Mouse (Mus musculus) frontal cortex, postnatal 10 days (tissue): ENCODE measurements at regions not wholly inside any gene's neighbourhood (a gene's known extent, or its start where the extent isn't known, plus 50 kb on each side); places are given as distances from the start of the nearest gene placed in this dataset.

Experiments
- DNase-seq, 2 experiments: peaks; one replicate each; pipeline ENCODE4 v3.0.0; 2022; ENCODE audit warnings: low spot score in 2 of 2, mixed read lengths in 1 of 2

DNA sequence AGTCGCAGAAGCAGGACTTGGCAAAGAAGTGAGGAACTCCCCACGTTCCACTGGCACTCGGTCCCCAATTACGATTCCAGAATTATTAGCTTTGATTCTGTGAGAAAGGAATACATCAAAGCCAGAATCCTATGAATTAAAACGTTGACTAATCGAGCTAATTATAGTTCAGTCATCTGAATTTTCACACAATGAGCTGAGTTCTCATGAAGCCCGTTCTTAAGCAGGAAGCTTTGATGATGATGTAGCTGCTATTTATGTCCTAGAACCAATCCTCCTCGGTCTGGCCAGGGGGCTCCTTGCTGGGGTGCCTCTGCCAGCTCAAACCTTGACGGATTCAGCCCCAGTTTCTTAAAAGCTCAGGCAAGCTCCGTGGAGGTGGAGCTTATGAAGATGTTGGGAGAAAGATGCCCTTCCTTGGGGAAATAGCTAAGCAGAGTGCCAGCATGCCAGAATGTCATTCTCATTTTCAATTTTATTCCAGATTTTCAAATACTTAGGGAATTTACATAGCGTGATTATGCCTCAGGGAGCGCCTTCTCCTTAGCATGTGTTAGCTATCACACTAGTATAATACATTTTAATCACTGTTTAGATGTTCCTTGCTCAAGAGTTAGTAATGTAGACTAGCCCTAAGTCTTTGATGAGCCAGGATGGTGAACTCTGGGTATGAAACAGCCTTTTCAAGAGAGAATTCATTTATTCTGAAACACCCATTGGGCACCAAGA is 65.5 kb upstream of the Ppm1b start:
- no peak for DNase-seq

DNA sequence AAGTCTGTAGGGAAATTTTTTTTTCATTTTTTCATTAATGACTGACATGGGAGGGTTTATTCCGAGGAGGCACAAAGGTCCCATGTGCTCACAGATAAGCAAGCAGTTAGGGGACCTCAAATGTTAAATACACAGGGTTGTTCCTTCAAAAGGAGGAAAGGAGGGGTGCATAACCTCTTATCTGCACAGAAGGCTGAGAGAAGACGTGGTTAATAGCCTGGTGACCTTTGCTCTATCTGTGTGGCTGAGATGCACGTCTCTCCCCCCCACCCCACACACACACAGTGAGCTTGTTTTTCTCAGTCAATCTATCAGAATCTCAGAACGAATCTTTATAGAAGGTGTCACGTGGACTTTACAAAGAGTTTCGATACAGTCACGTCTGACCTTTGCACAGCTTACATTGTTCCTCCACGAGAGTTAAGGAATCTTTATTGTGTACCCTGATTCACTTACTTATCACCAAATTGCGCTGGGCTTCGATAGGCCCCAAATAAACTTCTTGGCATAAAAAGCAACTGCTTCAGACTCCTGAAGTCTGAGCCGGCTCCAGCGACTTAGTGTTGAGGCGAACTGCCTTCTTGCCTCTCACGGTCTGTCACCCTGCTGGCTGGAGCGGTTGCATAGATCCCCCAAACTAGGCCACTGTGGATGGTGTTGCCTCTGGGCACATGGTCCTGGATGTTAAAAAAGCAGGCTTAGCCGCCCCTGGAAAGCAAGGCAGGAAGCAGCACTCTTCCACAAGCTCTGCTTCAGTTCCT is 63.1 kb upstream of the Ppm1b start:
- DNase-seq = no peak

DNA sequence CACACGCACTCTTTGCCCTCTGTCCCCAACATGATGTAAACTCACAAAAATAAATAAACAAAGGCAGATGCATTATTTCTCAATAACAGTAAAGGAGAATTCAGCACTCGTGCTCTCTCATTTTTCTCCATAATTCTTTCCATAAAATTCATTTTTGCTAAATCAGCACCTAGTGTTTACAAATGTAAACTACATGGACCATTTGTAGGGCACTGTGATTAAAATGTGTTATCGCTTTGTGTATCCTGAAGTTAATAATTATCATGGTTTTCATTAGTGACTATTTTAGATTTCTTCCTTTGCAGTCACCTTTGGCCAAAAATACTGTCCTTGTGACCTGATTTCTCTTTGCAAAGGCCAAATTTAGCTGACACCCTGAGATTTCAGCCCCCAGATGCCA is 61.0 kb upstream of the Ppm1b start:
- no peak for DNase-seq

DNA sequence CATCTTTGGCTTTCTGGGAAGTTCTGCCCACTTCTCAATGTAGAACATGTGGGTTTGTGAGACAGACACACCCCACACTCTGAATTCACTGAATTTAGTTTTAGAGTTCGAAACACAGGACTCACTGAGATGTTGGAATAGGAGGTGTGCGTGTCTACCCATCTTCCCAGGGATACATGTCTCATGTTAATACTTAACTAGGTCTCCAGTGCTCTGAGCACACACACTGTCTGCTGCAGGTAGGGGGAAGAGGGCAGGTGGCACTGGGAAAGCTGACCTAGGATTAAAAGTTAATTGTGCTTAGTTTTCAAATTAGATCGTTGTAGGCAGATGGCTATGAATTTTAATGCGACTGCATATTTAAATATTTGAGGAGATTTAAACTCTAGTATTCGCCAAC is 60.0 kb upstream of the Ppm1b start:
- DNase-seq = no peak

DNA sequence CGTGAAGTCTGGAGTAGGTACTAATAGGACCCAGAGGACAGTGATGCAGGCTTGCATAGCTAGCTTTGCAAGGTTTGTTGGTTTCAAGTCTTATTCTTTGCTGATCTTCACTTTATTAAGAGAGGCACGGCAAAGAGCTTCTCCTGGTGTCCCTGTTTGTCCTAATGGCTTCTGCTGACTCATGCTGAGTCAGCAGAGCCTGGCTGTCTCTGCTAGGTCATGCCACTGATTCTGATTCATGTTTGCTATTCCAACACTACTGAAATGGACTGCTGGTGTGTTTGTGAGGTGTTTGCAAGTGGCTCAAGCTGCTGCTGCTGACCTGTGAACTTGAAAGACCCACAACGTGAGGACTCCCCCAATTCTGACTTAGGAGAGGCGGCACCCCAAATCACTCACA is 58.1 kb upstream of the Ppm1b start:
- DNase-seq = no peak

DNA sequence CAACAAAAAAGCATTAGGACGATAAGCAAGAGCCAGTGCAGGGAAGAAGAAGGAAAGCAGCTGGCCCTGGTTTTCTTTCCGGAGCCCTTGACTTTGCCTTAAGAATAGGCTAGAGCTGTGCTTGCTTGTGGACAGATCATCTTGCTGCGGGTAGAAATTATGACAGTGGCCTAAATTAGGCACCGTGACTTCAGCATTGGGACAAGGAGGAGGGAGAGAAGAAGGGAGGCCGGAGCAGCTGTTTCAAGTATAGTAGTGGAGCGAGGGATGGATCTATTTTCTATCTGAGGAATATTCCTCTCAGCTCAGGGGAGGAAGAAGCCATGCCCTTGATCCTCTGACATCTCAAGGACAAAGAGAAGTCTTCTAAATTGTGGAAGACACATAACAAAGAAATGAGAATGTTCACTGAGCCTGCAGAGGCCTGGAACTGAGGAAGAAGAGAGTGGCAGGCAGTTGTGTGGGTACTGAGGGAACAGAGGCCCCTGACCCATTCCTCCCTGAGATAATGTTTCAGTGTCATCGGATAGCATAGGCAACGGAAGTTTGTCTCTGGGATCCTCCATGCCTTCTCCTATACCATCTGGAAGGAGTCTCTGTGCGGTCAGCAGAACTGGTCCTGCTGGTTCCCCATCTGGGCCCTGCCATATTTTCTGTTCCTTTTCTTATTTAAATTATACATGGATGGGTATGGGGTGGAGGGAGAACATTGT is 52.8 kb upstream of the Ppm1b start:
- no peak for DNase-seq
